Mouse (Mus musculus) gastrocnemius, postnatal 36 days (tissue): ENCODE measurements around the gene Kcnq4. TPM values are rescaled to one million over a fixed set of nuclear protein-coding genes. Genes with fewer than 3 reads are reported as not detected.

Experiments
- microRNA-seq, 2 experiments: library from miRNA; unstranded; fragments of <30 nt; microRNA quantifications; one replicate each; pipeline ENCODE4 v1.2.0; 2021
- total RNA-seq, 2 experiments: library from RNA; stranded (reverse); gene quantifications; 2 replicates each; pipeline ENCODE4 v1.2.3; 2021

Gene Kcnq4
- total RNA-seq, 2 experiments from 2014 or later = 18.6 to 18.9 TPM

Small RNA genes lying within 50 kb of the gene (microRNA-seq; reads per million reads assigned to microRNA genes)
- 121 to 163 reads per million in 2 experiments for gene Mir30c-1
- gene Mir30e = 0 reads per million in 2 experiments
- 0 reads per million in 2 experiments for gene Mir30f

Other genes starting within 250 kb of the Kcnq4 start
- under 1 TPM in 1 of 2 experiments, not detected in 1; 0.15 TPM for gene Slfnl1, start 216.4 kb downstream of the Kcnq4 start, total RNA-seq
- 10 to 100 TPM; 12.5 to 12.9 TPM for gene Ctps, start 178.3 kb downstream of the Kcnq4 start, total RNA-seq
- gene Gm8439, start 159.9 kb downstream of the Kcnq4 start, total RNA-seq = not detected
- gene Cited4, start 82.0 kb downstream of the Kcnq4 start, total RNA-seq = 10 to 100 TPM; 15.0 to 39.3 TPM
- 10 to 100 TPM; 37.9 to 40.1 TPM for gene Nfyc, start 83.0 kb upstream of the Kcnq4 start, total RNA-seq
- under 1 TPM in 1 of 2 experiments, not detected in 1; 0.05 TPM for gene Rims3, start 106.2 kb upstream of the Kcnq4 start, total RNA-seq
- 1 to 10 TPM; 1.4 TPM for gene Exo5, start 176.4 kb upstream of the Kcnq4 start, total RNA-seq
- gene Zfp69, start 203.1 kb upstream of the Kcnq4 start, total RNA-seq = under 1 TPM; 0.48 to 0.59 TPM